Mouse (Mus musculus) R1 (cell line): ENCODE measurements around the gene Gnb3.
A peak's percentile ranks its signal among the peaks of the same experiment; 100 is the strongest.
"Not testable (repeated sequence)": the region's sequence is repeated elsewhere in the genome, so short reads cannot be mapped to it uniquely, and the experiment has no call there.

Experiments used
- DNase-seq: peaks from one replicate; pipeline ENCODE4 v3.0.0-alpha.2; 2018; ENCODE audit warnings: low read depth, low spot score

The Gnb3 gene

DNA sequence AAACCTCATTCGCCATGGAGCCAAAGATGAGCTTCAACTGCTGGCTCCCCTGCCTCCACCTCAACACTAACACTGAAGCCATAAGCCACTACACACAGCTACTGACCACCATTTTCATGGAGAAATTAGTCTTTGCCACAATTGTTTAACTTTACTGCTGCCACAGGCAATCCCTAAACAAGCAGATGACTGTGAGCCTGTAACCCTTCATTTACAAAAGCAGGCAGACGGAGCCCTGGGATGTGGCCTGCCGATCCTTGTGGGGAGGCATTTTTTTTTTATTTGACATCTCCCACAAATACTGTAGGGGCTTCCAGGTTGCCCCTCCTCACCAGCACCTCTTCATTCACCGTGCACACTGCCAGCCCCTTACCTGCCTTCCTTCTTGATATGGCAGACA, 23.5 kb downstream of the Gnb3 start:
- DNase-seq: no peak

GRCm38 (mm10) chr6:124814858-124815774, 25.0 kb downstream of the Gnb3 start:
- no peak for DNase-seq

DNA sequence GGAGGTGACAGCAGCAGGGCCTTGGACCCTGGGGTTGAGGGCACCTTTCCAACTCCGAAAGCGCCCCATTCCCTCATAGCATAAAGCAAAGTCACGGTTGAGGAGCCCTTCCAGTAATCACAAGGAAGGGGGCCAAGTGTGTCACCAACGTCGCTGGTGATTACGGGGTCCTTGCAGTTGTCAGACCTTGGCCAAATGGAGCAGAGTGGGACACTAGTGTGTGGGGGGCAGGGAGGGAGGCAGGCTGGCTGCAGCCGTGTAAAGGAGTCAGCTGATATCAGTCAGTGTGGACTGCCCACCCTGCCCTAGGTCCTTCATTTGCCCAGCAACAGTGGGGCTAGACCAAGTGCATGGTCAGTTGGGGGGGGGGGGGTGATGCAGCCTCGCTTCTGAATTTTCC, 25.6 kb downstream of the Gnb3 start:
- no peak for DNase-seq

DNA sequence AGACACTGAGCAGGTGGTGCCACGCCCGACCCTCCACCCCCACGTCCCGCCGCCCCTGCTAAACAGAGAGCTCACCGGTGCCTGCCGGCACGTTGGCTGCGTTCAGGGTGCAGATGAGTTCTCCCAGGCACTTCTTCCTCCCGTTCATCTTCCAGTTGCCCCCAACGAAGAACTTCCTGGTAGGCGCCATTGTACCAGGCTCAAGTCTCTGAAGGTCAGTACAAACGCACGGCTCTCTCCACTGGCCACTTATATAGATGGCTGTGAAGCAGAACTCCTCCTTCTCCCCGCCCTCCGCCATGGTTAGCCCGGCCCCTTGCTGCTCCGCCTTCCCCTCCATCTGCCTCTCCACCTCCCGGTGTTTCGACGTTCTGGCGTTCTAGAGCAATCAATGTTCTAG, 26.1 kb downstream of the Gnb3 start, which contains the start of gene Tpi1:
TSS of gene Tpi1 (minus strand) at position 364 of the 400 bp plus-strand sequence.
- DNase-seq: peak; percentile 89

- peak; percentile 61 for DNase-seq
These were observed 26.6 kb downstream of the Gnb3 start for GRCm38 (mm10) chr6:124813496-124813895.

DNA sequence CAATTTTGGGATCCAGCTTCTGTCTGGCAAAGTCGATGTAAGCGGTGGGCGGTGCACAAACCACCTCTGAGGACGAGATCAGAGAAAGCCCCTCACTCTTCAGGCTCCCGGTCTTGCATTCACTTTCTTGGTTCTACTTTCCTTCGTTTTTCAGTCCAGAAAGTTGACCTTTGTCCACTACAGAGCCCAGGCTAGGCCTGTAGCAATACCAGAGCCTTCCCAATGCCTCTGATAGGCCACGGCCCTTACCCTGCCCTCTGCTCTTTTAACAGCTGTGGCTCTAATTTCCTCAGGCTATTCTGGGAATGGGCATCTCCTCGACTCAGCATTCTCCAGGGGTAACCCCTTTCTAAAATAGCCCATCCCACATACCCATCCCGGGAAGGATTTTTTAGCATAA, 27.2 kb downstream of the Gnb3 start:
- no peak for DNase-seq

DNA sequence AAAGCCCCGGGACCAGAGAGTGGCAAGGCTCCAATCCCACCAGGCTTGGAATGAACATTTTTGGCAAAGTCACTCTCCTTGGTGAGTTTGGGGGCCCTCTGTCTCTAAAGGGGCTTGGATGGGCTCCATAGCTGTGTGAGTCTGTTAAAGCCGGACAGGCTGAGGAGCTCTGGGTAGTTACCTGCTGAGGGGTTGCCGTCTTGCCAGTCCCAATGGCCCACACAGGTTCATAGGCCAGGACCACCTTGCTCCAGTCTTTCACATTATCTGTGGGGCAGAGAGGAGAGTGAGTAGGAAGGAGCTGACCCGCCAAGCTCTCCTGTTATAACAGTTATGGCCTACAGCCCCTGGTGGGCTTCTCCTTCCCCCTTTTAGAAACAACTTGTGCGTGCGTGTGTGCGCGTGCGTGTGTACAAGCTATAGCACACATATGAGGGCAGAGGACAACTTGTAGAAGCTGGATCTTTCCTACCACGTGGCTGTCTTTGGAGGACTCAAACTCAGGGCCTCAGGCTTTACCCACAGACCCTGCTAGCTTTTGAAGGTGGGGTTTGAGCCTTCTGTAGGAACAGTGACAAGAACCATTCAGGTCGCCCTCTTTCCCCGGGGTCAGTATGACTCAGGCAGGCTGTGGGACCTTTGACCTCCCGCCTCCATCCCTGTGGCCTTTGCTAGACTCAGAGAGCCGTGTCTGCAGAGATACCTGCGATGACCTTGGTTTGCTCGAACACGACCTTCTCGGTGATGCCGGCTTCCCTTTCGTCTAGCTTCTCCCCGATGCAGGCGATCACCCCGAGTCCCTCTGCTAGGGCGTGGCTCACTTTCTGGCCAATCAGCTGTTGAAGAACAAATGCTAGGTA, 28.1 kb downstream of the Gnb3 start:
- DNase-seq: no peak

DNA sequence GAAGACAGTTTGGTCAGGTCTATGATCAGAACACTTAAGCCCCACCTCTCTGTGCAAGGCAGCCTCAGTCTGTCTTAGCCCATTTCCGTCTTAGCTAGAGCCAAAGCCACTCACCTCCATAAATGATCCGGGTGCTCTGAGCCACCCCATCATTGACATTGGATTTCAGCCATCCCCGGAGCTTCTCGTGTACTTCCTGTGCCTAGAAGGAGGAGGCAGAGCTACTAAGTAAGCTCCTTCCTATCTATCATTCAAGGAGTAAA, 28.7 kb downstream of the Gnb3 start:
- DNase-seq: no peak

DNA sequence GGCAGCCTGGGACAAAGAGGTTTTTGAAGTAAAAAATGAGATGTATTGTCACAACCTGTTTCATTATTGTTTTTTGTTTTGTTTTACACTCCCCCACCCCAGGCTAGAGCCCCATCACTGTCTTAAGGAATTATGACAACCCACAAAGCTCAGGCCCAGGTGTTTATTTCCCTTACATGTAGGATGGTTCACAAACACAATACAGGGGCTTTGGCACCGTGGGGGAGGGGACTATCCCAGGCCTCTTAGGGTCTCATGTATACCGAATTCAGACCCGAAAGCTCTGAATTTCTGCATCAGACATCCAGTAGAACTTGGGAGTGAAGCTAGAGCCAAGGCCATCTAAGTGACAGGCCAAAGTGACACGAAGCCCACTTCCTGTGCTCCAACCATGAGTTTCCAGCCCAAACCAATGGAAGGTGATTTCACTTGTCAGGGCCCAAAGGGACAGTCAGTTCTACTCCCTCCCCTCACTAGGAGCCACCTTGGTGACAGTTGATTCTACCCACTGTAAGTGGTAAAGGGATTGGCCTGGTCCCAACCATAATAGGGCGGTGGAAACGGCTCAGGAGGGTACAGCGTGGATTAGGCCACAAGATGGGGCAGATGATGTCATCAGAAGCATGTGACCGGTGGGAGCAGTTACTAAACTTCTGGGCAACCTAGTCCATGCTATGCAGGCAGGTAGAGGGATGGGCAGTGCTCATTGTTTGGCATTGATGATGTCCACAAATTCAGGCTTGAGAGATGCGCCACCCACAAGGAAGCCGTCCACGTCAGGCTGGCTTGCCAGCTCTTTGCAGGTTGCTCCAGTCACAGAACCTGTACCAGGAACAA, 29.3 kb downstream of the Gnb3 start:
- DNase-seq: not testable (repeated sequence)

GRCm38 (mm10) chr6:124809775-124810538, 30.1 kb downstream of the Gnb3 start:
- no peak for DNase-seq

DNA sequence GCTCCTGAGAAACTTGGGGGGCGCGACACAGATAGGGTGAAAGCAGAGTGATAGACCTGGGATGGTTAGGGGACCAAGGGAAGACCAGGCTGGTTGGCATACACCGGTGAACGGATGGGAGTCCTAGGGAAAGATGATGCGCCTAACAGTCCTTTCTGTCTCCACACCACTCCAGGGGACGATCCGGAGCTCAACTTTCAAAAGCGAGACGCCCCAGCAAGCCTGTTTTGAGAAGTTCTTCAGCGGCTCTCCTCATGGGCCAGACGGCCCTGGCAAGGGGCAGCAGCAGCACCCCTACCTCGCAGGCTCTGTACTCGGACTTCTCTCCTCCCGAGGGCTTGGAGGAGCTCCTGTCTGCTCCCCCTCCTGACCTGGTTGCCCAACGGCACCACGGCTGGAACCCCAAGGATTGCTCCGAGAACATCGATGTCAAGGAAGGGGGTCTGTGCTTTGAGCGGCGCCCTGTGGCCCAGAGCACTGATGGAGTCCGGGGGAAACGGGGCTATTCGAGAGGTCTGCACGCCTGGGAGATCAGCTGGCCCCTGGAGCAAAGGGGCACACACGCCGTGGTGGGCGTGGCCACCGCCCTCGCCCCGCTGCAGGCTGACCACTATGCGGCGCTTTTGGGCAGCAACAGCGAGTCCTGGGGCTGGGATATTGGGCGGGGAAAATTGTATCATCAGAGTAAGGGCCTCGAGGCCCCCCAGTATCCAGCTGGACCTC, 30.9 kb downstream of the Gnb3 start:
- DNase-seq: peak; percentile 53

- peak; percentile 72 for DNase-seq
These were observed 31.6 kb downstream of the Gnb3 start, which contains the start of gene Spsb2 for GRCm38 (mm10) chr6:124808358-124809012. Spsb2 (plus strand) TSS chr6:124808661.

DNA sequence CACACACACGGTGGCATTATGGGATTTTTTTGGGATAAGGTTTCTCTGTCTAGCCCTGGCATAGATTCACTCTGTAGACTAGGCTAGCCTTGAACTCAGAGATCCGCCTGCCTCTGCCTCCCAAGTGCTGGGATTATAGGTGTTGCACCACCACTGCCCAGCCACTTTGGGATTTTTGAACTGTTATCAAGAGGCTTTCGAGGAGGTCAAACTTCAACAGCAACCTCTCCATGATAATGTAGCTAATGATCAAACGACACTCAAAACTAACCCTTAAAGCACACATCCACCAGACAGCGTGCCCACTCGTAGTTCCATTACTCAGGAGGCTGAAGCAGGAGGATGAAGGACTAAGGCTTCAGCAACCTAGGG, 32.1 kb downstream of the Gnb3 start:
- no peak for DNase-seq

DNA sequence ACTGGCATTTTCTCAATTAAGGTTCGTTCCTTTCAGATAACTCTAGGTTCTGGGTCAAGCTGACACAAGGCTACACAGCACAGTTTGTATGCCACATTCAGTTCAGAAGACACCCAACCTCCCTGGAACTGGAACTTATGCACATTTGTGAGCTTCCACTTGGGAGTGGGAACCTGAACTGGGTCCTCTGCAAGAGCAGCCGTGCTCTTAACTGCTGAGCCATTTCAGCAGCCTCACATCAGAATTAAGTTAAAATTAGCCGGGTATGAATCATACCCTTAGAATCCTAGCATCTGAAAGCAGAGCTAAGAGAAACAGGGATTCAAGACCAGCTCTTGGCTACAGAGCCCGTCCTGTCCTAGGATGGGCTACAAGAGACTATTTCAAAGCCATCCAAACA, 32.7 kb downstream of the Gnb3 start:
- no peak for DNase-seq

DNA sequence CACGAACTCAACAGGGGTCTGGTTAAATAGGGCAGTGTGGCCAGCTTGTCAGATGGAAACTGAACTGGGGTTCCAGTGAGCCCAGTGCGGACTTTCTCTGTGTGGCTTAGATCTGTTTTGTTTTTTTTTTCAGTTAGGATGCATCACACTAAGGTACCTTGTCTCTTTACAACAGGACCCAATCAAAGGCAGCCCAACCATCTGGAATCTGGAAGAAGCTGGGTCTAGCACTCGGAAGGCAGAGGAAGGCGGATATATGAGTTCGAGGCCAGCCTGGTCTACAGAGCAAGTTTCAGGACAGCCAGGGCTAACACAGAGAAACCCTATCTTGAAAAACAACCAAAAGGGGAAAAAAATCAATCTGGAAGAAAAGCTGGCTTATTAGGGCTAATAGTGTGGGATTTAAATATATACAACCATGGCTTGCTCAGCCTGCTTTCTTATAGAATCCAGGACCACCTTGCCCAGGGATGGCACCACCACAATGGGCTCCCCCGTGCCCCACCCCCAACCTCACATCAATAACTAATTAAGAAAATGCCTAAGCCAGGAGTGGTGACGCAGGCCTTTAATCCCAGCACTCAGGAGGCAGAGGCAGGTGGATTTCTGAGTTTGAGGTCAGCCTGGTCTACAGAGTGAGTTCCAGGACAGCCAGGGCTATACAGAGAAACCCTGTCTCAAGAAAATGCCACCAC, 33.5 kb downstream of the Gnb3 start:
- no peak for DNase-seq

- peak; percentile 98 for DNase-seq
These were observed 34.4 kb downstream of the Gnb3 start for GRCm38 (mm10) chr6:124805341-124806321.

DNA sequence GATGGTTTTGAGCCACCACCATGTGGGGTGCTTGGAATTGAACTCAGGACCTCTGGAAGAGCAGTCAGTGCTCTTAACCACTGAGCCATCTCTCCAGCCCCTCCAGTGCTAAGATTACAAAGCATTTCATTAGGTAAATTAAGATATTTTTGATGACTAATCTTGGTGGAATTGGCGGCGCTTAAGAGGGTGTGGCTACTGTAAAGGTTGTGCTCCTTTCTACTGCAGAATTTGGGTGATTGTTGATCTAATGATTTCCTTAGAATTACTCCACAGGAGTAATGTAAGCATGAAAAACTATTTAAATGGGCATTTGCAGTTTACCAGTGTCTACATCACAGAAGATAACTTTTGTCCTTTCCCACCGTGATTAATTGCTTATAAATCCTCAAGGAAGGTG, 35.7 kb downstream of the Gnb3 start:
- no peak for DNase-seq

DNA sequence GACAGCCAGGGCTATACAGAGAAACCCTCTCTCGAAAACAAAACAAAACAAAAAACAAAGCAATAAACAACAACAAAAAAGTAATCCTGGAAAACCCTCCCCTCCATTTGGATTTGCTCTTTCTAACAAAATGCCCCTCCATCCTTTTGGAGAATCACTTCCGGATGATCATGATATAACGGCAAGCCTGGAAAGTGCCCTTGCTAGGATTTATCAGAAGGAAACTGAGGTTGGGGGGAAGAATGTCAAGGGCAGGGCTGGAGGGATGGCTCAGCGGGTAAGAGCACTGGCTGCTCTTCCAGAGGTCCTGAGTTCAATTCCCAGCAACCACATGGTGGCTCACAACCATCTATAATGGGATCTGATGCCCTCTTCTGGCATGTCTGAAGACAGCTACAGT, 36.4 kb downstream of the Gnb3 start:
- not testable (repeated sequence) for DNase-seq
